Mouse (Mus musculus): ENCODE data around the gene Mafb.
A peak's percentile ranks its signal among the peaks of the same experiment; 100 is the strongest.

Gene Mafb

GRCm38 (mm10) chr2:160327167-160327566 lies 39.7 kb downstream of the Mafb start:
- DNase-seq (ENCODE audit: low spot score in 2 of 2) = no peak

DNA sequence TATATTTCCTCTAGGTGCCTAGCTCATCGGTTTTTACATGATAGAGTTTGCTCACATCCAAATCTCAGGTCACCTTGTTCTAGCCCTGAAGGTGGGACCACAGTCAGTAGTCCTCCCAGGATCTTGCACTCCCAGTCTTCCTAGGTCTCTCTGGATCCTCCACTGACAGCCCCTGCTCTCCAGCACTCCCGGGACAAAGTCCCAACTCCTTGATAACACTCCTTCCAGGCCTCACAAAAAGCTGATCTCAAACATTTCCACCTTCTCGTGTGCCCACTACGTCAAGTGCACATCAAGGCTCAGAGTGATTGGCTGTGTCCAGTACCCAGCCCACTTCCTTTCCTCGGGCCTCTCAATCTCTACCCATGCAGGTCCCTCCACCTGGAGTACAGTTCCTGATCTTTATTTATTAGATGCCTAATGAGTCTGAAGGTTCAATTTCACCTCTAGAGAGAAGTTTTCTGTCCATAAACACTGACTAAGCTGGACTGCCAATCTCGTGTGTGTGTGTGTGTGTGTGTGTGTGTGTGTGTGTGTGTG lies 41.7 kb downstream of the Mafb start:
- no peak for DNase-seq (ENCODE audit: low spot score in 2 of 2)

DNA sequence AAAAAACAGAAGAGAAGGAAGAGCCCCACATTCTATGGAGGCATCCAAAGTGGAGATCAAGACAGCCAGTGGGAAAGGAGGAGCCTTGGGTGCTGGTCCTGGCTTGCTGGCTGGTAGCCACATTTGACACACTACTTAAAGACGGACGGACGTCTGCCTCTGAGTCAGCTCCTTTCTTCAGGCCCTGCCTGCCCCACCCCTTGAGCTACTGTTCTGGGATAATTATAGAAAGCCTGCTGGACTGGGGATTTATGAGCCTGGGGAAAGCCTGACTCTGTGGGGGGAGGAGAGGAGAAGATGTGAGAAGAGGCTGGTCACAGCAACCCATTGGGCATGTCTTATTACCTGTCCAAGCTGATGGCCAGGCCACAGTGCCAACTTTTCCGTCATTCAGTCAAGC lies 45.0 kb downstream of the Mafb start:
- peak in 1 of 2 experiments; percentile 58 for DNase-seq (ENCODE audit: low spot score in 2 of 2)

DNA sequence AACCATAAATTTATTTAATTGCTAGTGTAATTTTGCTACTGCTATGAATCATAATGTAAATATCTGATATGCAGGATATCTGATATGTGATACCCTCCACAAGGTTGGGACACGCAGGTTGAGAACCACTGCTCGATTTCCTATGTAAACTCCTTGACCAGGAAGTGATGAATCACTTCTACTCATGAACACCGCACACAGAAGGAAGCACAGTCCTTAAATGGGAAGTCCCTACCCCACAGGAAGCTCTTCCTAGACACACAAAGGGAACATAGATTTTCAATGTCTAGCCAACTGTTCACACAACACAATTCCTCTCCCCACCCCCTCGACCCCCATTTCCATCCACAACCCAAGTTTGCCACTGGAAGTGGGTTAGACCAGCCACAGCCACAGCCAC lies 48.6 kb downstream of the Mafb start:
- DNase-seq (ENCODE audit: low spot score in 2 of 2) = no peak
